Mouse (Mus musculus) lung, postnatal 25 days (tissue): ENCODE measurements at regions not wholly inside any gene's neighbourhood (a gene's known extent, or its start where the extent isn't known, plus 50 kb on each side); places are given as distances from the start of the nearest gene placed in this dataset.
A peak's percentile ranks its signal among the peaks of the same experiment; 100 is the strongest.

Source experiments
- DNase-seq: peaks from one replicate; pipeline ENCODE4 v3.0.0; 2022; ENCODE audit warnings: low spot score

- DNase-seq: no peak
Measured at GRCm38 (mm10) chr9:120814286-120814685, 114.7 kb upstream of the Ctnnb1 start.

- DNase-seq: no peak
Measured at GRCm38 (mm10) chr9:120818726-120819317, 110.2 kb upstream of the Ctnnb1 start.

- no peak for DNase-seq
Measured at GRCm38 (mm10) chr9:120820892-120821291, 108.1 kb upstream of the Ctnnb1 start.

GRCm38 (mm10) chr9:120823397-120823796 lies 105.6 kb upstream of the Ctnnb1 start:
- no peak for DNase-seq

GRCm38 (mm10) chr9:120826266-120826665 lies 102.8 kb upstream of the Ctnnb1 start:
- DNase-seq: peak; percentile 59

GRCm38 (mm10) chr9:120830526-120830925 lies 98.5 kb upstream of the Ctnnb1 start:
- peak; percentile 43 for DNase-seq

GRCm38 (mm10) chr9:120834166-120834565 lies 94.8 kb upstream of the Ctnnb1 start:
- DNase-seq: no peak

GRCm38 (mm10) chr9:120835621-120836020 lies 93.4 kb upstream of the Ctnnb1 start:
- DNase-seq: no peak

- DNase-seq: no peak
Measured at GRCm38 (mm10) chr9:120837431-120838150, 91.4 kb upstream of the Ctnnb1 start.

GRCm38 (mm10) chr9:120843753-120844152 lies 85.3 kb upstream of the Ctnnb1 start:
- no peak for DNase-seq

- no peak for DNase-seq
Measured at GRCm38 (mm10) chr9:120845538-120845937, 83.5 kb upstream of the Ctnnb1 start.

GRCm38 (mm10) chr9:120847649-120848048 lies 81.4 kb upstream of the Ctnnb1 start:
- no peak for DNase-seq

GRCm38 (mm10) chr9:120848962-120849361 lies 80.1 kb upstream of the Ctnnb1 start:
- DNase-seq: no peak

- DNase-seq: no peak
Measured at GRCm38 (mm10) chr9:120850092-120850491, 78.9 kb upstream of the Ctnnb1 start.

- DNase-seq: no peak
Measured at GRCm38 (mm10) chr9:120851914-120852313, 77.1 kb upstream of the Ctnnb1 start.

GRCm38 (mm10) chr9:120852572-120852971 lies 76.4 kb upstream of the Ctnnb1 start:
- no peak for DNase-seq

- no peak for DNase-seq
Measured at GRCm38 (mm10) chr9:120853032-120853597, 75.9 kb upstream of the Ctnnb1 start.

- DNase-seq: no peak
Measured at GRCm38 (mm10) chr9:120854351-120854750, 74.7 kb upstream of the Ctnnb1 start.

- peak; percentile 68 for DNase-seq
Measured at GRCm38 (mm10) chr9:120855293-120856050, 73.5 kb upstream of the Ctnnb1 start.

GRCm38 (mm10) chr9:120857849-120858510 lies 71.0 kb upstream of the Ctnnb1 start:
- DNase-seq: no peak

GRCm38 (mm10) chr9:120860969-120861595 lies 67.9 kb upstream of the Ctnnb1 start:
- DNase-seq: no peak
